Mouse (Mus musculus) hindbrain, postnatal 0 days (tissue): ENCODE data around the gene Olfr524. TPM values are rescaled to one million over a fixed set of nuclear protein-coding genes. Genes with fewer than 3 reads are reported as not detected.

ENCODE experiments used
- ATAC-seq: fragments of 200-750 bp; cut with Nextera tagmentation; 2 replicates; pipeline ENCODE4 v1.8.0; 2017; ENCODE audit warnings: mild to moderate bottlenecking, moderate TSS enrichment, moderate library complexity
- DNase-seq: peaks from one replicate; pipeline ENCODE4 v3.0.0-alpha.2; 2015; ENCODE audit warnings: low spot score
- H3K27ac ChIP-seq: fragments of 300-500 bp; sonication (generic); 2 replicates; pipeline ENCODE4 v1.5.1; 2014; ENCODE audit warnings: mild to moderate bottlenecking
- H3K27me3 ChIP-seq: fragments of 300-500 bp; sonication (generic); 2 replicates; pipeline ENCODE4 v1.6.1; 2014; ENCODE audit warnings: low read length, mixed read lengths; ENCODE audit not compliant: insufficient read depth
- H3K36me3 ChIP-seq: fragments of 300-500 bp; sonication (generic); 2 replicates; pipeline ENCODE4 v1.6.1; 2014; ENCODE audit warnings: low read length, mixed read lengths; ENCODE audit not compliant: insufficient read depth
- H3K4me1 ChIP-seq: fragments of 300-500 bp; sonication (generic); 2 replicates; pipeline ENCODE4 v1.6.1; 2014; ENCODE audit warnings: antibody characterized with exemption, low read length, mixed read lengths; ENCODE audit not compliant: insufficient read depth
- H3K4me2 ChIP-seq: fragments of 300-500 bp; sonication (generic); 2 replicates; pipeline ENCODE4 v1.6.1; 2014; ENCODE audit warnings: low read depth, mild to moderate bottlenecking, low read length, moderate library complexity, mixed read lengths
- H3K4me3 ChIP-seq: fragments of 300-500 bp; sonication (generic); 2 replicates; pipeline ENCODE4 v1.5.1; 2014; ENCODE audit warnings: low read length
- H3K9ac ChIP-seq: fragments of 300-500 bp; sonication (generic); replicated peaks from 2 replicates; pipeline ENCODE4 v1.6.1; 2014; ENCODE audit warnings: mild to moderate bottlenecking, low read length, moderate library complexity, mixed read lengths
- H3K9me3 ChIP-seq: fragments of 300-500 bp; sonication (generic); 2 replicates; pipeline ENCODE4 v1.6.1; 2016; ENCODE audit warnings: low read length, mixed read lengths
- CTCF ChIP-seq: IDR thresholded peaks from 2 replicates; pipeline ENCODE4 v1.5.1; 2016; ENCODE audit warnings: antibody characterized with exemption, control low read depth, low read depth
- WGBS: fragments of 180-500 bp; shearing (Covaris S2); extraction: QIAGEN DNeasy Blood & Tissue Kit; methylation state at CpG from one replicate; pipeline ENCODE4 v1.1.7; 2014; 5-methylcytosine and 5-hydroxymethylcytosine counted together
- polyA plus RNA-seq: library from polyadenylated mRNA; unstranded; fragments of >200 nt; fragmentation: Nextera tagmentation; extraction: Ambion mirVana; gene quantifications from 2 replicates; pipeline ENCODE4 v1.2.1, GENCODE M21; 2015
- total RNA-seq: library from RNA; depleted of rRNA; stranded (reverse); fragments of >200 nt; gene quantifications from 2 replicates; pipeline ENCODE4 v1.2.3, GENCODE M21; 2014

Gene Olfr524
- total and polyA plus RNA-seq, 2 experiments from 2014 or later: not detected

DNA sequence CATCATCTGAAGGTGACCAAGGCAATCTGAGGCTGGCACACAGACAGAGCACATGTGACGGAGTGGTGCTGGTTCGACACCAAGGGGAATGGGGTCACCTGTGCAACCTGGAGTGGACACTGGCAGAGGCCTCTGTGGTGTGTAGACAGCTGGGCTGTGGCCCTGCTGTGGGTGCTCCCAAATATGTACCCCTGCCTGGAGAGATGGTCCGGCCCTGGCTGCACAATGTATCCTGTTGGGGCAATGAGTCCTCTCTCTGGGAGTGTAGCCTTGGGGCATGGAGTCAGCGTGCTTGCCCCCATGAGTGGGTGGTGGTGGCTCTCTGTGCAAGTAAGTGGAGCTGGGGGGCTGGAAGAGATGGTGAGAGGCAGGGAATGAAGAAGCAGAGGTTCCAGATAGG, 14.6 kb upstream of the Olfr524 start:
- 81% methylated on average over 4 of the region's 4 CpGs for WGBS
- Histone ChIP-seq H3K27me3 (no peaks in the 10 kb centered on the region), H3K4me3 (no peak overlapping the region), H3K27ac (no peak overlapping the region), H3K4me1 (no peaks in the 10 kb centered on the region), H3K4me2 (no peak overlapping the region), H3K36me3 (no peaks in the 10 kb centered on the region), H3K9me3 (no peaks in the 10 kb centered on the region), H3K9ac (no peak overlapping the region)
- no peak for TF ChIP-seq CTCF
- DNase-seq (no peak), ATAC-seq (no peak)

- Histone ChIP-seq H3K36me3 (no peaks in the 10 kb centered on the region), H3K4me1 (no peaks in the 10 kb centered on the region), H3K9me3 (no peaks in the 10 kb centered on the region), H3K9ac (no peak overlapping the region), H3K27ac (no peak overlapping the region), H3K27me3 (no peaks in the 10 kb centered on the region), H3K4me2 (no peak overlapping the region), H3K4me3 (no peak overlapping the region)
- TF ChIP-seq CTCF: no peak
- WGBS: 14% methylated on average over 1 of the region's 1 CpGs
- no peak for DNase-seq
- no peak for ATAC-seq
Measured at GRCm38 (mm10) chr7:140219268-140219667, 13.5 kb upstream of the Olfr524 start.

GRCm38 (mm10) chr7:140217967-140218366, 12.2 kb upstream of the Olfr524 start, which contains the start of gene Cd163l1:
Cd163l1 (plus strand) TSS chr7:140218267.
- WGBS: 84% methylated on average over 2 of the region's 2 CpGs
- DNase-seq (no peak), ATAC-seq (no peak)
- Histone ChIP-seq H3K27ac (no peak within 1 kb of the TSS), H3K36me3 (no peaks in the 10 kb centered on the region), H3K27me3 (no peaks in the 10 kb centered on the region), H3K9ac (no peak within 1 kb of the TSS), H3K4me2 (no peak within 1 kb of the TSS), H3K4me3 (no peak within 1 kb of the TSS), H3K4me1 (no peaks in the 10 kb centered on the region), H3K9me3 (no peaks in the 10 kb centered on the region)
- TF ChIP-seq CTCF: no peak

DNA sequence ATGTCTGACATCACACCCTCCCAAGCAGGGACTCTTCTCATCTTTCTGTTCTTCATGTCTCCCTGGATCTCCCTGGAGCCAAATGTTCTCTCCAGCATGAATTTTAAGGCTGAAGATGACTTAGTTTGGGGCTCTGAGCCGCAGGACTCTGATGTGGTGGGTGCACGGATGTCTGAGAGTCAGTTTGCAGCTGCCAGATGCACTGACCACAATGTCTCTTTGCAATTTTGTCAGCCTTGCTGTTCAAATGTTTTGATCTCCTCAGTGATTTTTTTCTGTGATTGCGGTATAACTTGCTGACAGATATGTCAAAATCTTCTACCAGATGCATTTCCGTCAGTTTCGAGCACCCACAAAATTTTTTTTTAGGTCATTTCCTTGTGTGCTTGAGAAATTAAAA, 8.1 kb upstream of the Olfr524 start:
- DNase-seq: no peak
- H3K9ac ChIP-seq: no peak overlapping the region

GRCm38 (mm10) chr7:140208677-140209076, 2.9 kb upstream of the Olfr524 start:
- H3K9ac ChIP-seq: no peak overlapping the region
- H3K27me3 ChIP-seq: no peaks in the 10 kb centered on the region
- ATAC-seq (no peak), DNase-seq (peak; percentile 11)
- H3K9me3 ChIP-seq: no peaks in the 10 kb centered on the region
- TF ChIP-seq CTCF: no peak
- H3K27ac ChIP-seq: no peak overlapping the region
- H3K4me2 ChIP-seq: no peak overlapping the region
- H3K4me3 ChIP-seq: no peak overlapping the region
- 89% methylated on average over 3 of the region's 3 CpGs for WGBS
- no peaks in the 10 kb centered on the region for H3K4me1 ChIP-seq
- H3K36me3 ChIP-seq: no peaks in the 10 kb centered on the region

More for the DNA sequence above, 8.1 kb upstream of the Olfr524 start:
- no peak overlapping the region for H3K4me3 ChIP-seq
- no peak overlapping the region for H3K4me2 ChIP-seq
- no peaks in the 10 kb centered on the region for H3K27me3 ChIP-seq
- H3K9me3 ChIP-seq: no peaks in the 10 kb centered on the region
- H3K27ac ChIP-seq: no peak overlapping the region
- WGBS: 89% methylated on average over 5 of the region's 5 CpGs
- no peaks in the 10 kb centered on the region for H3K4me1 ChIP-seq
- TF ChIP-seq CTCF: no peak
- ATAC-seq: no peak
- no peaks in the 10 kb centered on the region for H3K36me3 ChIP-seq

DNA sequence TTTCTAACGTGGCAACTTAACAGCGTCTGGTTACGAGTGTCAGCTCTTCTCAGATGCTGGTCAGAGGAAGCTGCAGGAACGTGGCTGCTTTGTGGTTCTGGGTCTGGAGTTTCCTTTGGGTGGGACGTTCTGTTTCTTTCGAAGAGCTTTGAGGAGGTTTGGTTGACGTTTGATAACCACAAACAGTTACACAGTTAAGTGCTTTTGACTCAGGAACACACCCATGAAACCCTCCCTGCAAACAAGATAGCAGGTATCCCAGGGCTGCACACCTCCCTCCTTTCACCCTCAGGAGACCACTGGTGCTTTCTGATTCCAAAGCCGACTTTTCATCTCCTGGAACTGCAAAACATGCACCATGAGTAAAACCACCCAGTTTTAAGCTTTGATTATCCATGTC, 2.4 kb upstream of the Olfr524 start:
- no peaks in the 10 kb centered on the region for H3K4me1 ChIP-seq
- no peak overlapping the region for H3K27ac ChIP-seq
- DNase-seq: no peak
- no peak overlapping the region for H3K4me3 ChIP-seq
- no peaks in the 10 kb centered on the region for H3K27me3 ChIP-seq
- no peaks in the 10 kb centered on the region for H3K36me3 ChIP-seq
- no peaks in the 10 kb centered on the region for H3K9me3 ChIP-seq
- 83% methylated on average over 8 of the region's 8 CpGs for WGBS
- ATAC-seq: no peak
- no peak overlapping the region for H3K9ac ChIP-seq
- no peak overlapping the region for H3K4me2 ChIP-seq
- no peak for TF ChIP-seq CTCF

DNA sequence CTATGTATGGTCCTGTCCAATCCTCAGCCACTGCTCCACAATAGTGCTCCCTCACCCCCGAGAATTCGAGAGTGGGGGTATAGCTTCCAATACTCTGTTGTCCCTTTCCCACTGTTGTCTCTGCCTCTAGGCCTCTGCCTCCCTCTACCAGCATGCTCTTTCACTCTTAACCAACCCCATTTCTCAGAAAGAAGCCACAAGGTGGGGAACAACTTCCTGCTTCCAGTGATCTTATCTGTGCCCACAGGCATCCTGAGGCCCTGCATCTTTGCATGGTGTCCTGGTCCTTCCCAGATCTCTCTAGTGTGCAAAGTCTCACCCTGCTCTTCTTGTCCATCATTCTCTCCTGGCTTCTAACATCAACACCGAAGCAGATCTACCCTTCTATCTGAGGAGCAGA, 1.1 kb upstream of the Olfr524 start:
- 92% methylated on average over 3 of the region's 3 CpGs for WGBS
- Histone ChIP-seq H3K9me3 (no peaks in the 10 kb centered on the region), H3K4me2 (no peak overlapping the region), H3K36me3 (no peaks in the 10 kb centered on the region), H3K4me3 (no peak overlapping the region), H3K27ac (no peak overlapping the region), H3K9ac (no peak overlapping the region), H3K27me3 (no peaks in the 10 kb centered on the region), H3K4me1 (no peaks in the 10 kb centered on the region)
- DNase-seq: no peak
- TF ChIP-seq CTCF: no peak
- no peak for ATAC-seq
